8 mouse cellular contexts compared by ENCODE assay signal in the genomic region with DNA sequence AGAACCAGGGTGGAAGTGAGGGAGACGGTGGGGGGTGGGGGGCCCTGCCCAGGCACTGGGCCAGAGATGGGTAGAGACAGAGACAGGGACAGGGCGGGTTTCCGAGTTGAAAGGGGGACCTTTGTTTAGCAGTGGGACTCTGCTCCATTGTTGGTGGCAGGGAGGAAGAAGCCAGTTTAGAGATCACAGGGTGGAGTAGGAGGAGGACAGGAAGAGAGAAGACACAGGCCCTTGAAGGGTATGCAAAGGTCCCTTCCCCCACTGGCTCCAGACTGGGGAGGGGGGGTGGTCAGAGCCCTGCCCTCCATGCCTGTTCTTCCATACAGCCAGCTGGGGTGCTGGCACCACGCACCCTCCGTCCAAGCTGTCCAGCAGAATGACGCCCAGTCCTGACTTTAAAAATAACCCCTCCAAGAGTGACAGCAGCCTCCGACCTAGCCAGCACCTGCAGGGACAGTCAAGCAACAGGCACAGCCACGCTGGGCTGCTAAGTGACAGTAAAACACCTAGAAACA. TPM values are rescaled to one million over a fixed set of nuclear protein-coding genes. Genes with fewer than 3 reads are reported as not detected.
DNase-seq lines count a peak whose midpoint lies in the region; ATAC-seq lines count a peak whose summit lies in the region.

No protein-coding gene starts in this region.

- 0 out of 2 replicates have a peak overlapping the region, but pooled peaks have one; percentile 29 for H3K27ac ChIP-seq in embryonic facial prominence, embryonic 13.5 days
- peak overlapping the region; percentile 26; the same call in 1 of the 2 replicates for H3K27ac ChIP-seq in hindbrain, embryonic 12.5 days
- H3K27ac ChIP-seq in liver, embryonic 11.5 days (ENCODE audit: low read depth, low read length) = no peak overlapping the region
- no peak overlapping the region for H3K27ac ChIP-seq in midbrain, embryonic 16.5 days (ENCODE audit: low read length)

- H3K4me3 ChIP-seq in embryonic facial prominence, embryonic 13.5 days = no peak overlapping the region
- H3K4me3 ChIP-seq in hindbrain, embryonic 12.5 days = no peak overlapping the region
- H3K4me3 ChIP-seq in liver, embryonic 11.5 days (ENCODE audit: low read depth, low read length) = no peak overlapping the region
- H3K4me3 ChIP-seq in midbrain, embryonic 16.5 days (ENCODE audit: low read depth, low read length) = no peak overlapping the region

- 0 out of 2 replicates have a peak overlapping the region, but pooled peaks have one; percentile 7 for H3K9ac ChIP-seq in embryonic facial prominence, embryonic 13.5 days
- no peak overlapping the region for H3K9ac ChIP-seq in hindbrain, embryonic 12.5 days
- no peak overlapping the region for H3K9ac ChIP-seq in liver, embryonic 11.5 days (ENCODE audit: low read depth, low read length)
- H3K9ac ChIP-seq in midbrain, embryonic 16.5 days (ENCODE audit: low read depth, low read length) = no peak overlapping the region

- ATAC-seq in cerebellum, adult (ENCODE audit: insufficient number of reproducible peaks, low FRiP score, low TSS enrichment) = peak; percentile 67; the same call in 1 of the 2 replicates
- ATAC-seq in embryonic facial prominence, embryonic 13.5 days (ENCODE audit: insufficient number of reproducible peaks, insufficient read depth, low FRiP score, low TSS enrichment, low read depth) = no peak
- no peak for ATAC-seq in hindbrain, embryonic 12.5 days (ENCODE audit: low FRiP score)
- ATAC-seq in liver, embryonic 11.5 days (replicated peaks; ENCODE audit: low FRiP score) = no peak
- no peak for ATAC-seq in CD4-positive, CD25-positive, alpha-beta regulatory T cell, adult 4 months
- ATAC-seq in midbrain, embryonic 16.5 days = no peak

- peaks cover 51% of the 10 kb centered on the region for H3K4me1 ChIP-seq in embryonic facial prominence, embryonic 13.5 days
- H3K4me1 ChIP-seq in hindbrain, embryonic 12.5 days = peaks cover 38% of the 10 kb centered on the region
- H3K4me1 ChIP-seq in liver, embryonic 11.5 days (replicated peaks; ENCODE audit: control insufficient read depth, insufficient read depth, low read length) = peaks cover 40% of the 10 kb centered on the region
- peaks cover 3% of the 10 kb centered on the region for H3K4me1 ChIP-seq in midbrain, embryonic 16.5 days (ENCODE audit: control insufficient read depth, insufficient read depth, low read length)

- no peak overlapping the region for H3K4me2 ChIP-seq in embryonic facial prominence, embryonic 13.5 days
- H3K4me2 ChIP-seq in hindbrain, embryonic 12.5 days (replicated peaks) = no peak overlapping the region
- peak overlapping the region; percentile 26; the same call in 1 of the 2 replicates for H3K4me2 ChIP-seq in liver, embryonic 11.5 days
- H3K4me2 ChIP-seq in midbrain, embryonic 16.5 days (ENCODE audit: low read length) = no peak overlapping the region

- no peaks in the 10 kb centered on the region for H3K9me3 ChIP-seq in embryonic facial prominence, embryonic 13.5 days
- no peaks in the 10 kb centered on the region for H3K9me3 ChIP-seq in hindbrain, embryonic 12.5 days (replicated peaks)
- H3K9me3 ChIP-seq in liver, embryonic 11.5 days (ENCODE audit: control insufficient read depth, low read length) = no peaks in the 10 kb centered on the region
- H3K9me3 ChIP-seq in midbrain, embryonic 16.5 days (replicated peaks; ENCODE audit: control insufficient read depth, low read length, poor library complexity, severe bottlenecking) = no peaks in the 10 kb centered on the region

- WGBS in embryonic facial prominence, embryonic 13.5 days = 48% methylated on average over 8 of the region's 8 CpGs
- 35% methylated on average over 8 of the region's 8 CpGs for WGBS in hindbrain, embryonic 12.5 days
- 41% methylated on average over 8 of the region's 8 CpGs for WGBS in liver, embryonic 11.5 days
- 53% methylated on average over 8 of the region's 8 CpGs for WGBS in midbrain, embryonic 16.5 days

- H3K27me3 ChIP-seq in embryonic facial prominence, embryonic 13.5 days = no peaks in the 10 kb centered on the region
- peaks cover 2% of the 10 kb centered on the region; the same call in 1 of the 2 replicates for H3K27me3 ChIP-seq in hindbrain, embryonic 12.5 days
- no peaks in the 10 kb centered on the region for H3K27me3 ChIP-seq in liver, embryonic 11.5 days (replicated peaks; ENCODE audit: control insufficient read depth, insufficient read depth, low read length)
- H3K27me3 ChIP-seq in midbrain, embryonic 16.5 days (ENCODE audit: control insufficient read depth, insufficient read depth, low read depth, low read length) = no peaks in the 10 kb centered on the region

- H3K36me3 ChIP-seq in embryonic facial prominence, embryonic 13.5 days = peaks cover 11% of the 10 kb centered on the region
- peaks cover 6% of the 10 kb centered on the region; the same call in 1 of the 2 replicates for H3K36me3 ChIP-seq in hindbrain, embryonic 12.5 days
- peaks cover 6% of the 10 kb centered on the region; the same call in 1 of the 2 replicates for H3K36me3 ChIP-seq in liver, embryonic 11.5 days (ENCODE audit: control insufficient read depth, insufficient read depth, low read length)
- peaks cover 9% of the 10 kb centered on the region for H3K36me3 ChIP-seq in midbrain, embryonic 16.5 days (ENCODE audit: control insufficient read depth, insufficient read depth, low read length)

- DNase-seq in cerebellum, postnatal 4 days (ENCODE audit: low spot score in 2 of 2) = no peak
- no peak for DNase-seq in liver, embryonic 11.5 days (ENCODE audit: low spot score)
- no peak for DNase-seq in frontal cortex, adult 2 months (ENCODE audit: extremely low spot score in 1 of 2, low spot score in 1 of 2)

RNA-seq across cellular contexts. Expression of a gene that starts 7.6 kb away (rescaled TPM):
- 104 TPM in 2 replicates for polyA plus RNA-seq in embryonic facial prominence, embryonic 13.5 days (2015; fragmentation: Nextera tagmentation; extraction: Ambion mirVana)
- polyA plus RNA-seq in hindbrain, embryonic 12.5 days (2016; fragmentation: Nextera tagmentation; extraction: Ambion mirVana) = 64.0 and 64.6 TPM in 2 replicates
- polyA plus RNA-seq in liver, embryonic 11.5 days (2014; fragmentation: Nextera tagmentation; extraction: Ambion mirVana) = 38.8 and 41.6 TPM in 2 replicates
- polyA plus RNA-seq in frontal cortex, adult 2 months (2012; rRNA removed) = 71.3 and 71.5 TPM in 2 replicates
- 1 to 10 TPM in 1 of 2 experiments, under 1 TPM in 1; 0.32 to 1.9 TPM for polyA plus RNA-seq in CD4-positive, CD25-positive, alpha-beta regulatory T cell, adult 4 months (2017; shearing (Covaris generic))
- 99.7 and 109 TPM in 2 replicates for polyA plus RNA-seq in midbrain, embryonic 16.5 days (2015; fragmentation: Nextera tagmentation; extraction: Ambion mirVana)

RNA-seq across cellular contexts. Expression of a gene that starts 24.6 kb away (rescaled TPM):
- 52.2 and 57.2 TPM in 2 replicates for polyA plus RNA-seq in embryonic facial prominence, embryonic 13.5 days (2015; fragmentation: Nextera tagmentation; extraction: Ambion mirVana)
- 34.3 and 35.9 TPM in 2 replicates for polyA plus RNA-seq in hindbrain, embryonic 12.5 days (2016; fragmentation: Nextera tagmentation; extraction: Ambion mirVana)
- 24.5 and 25.8 TPM in 2 replicates for polyA plus RNA-seq in liver, embryonic 11.5 days (2014; fragmentation: Nextera tagmentation; extraction: Ambion mirVana)
- 13.6 and 15.8 TPM in 2 replicates for polyA plus RNA-seq in frontal cortex, adult 2 months (2012; rRNA removed)
- polyA plus RNA-seq in CD4-positive, CD25-positive, alpha-beta regulatory T cell, adult 4 months (2017; shearing (Covaris generic)) = not detected
- 20.7 and 20.8 TPM in 2 replicates for polyA plus RNA-seq in midbrain, embryonic 16.5 days (2015; fragmentation: Nextera tagmentation; extraction: Ambion mirVana)

RNA-seq across cellular contexts. Expression of a gene that starts 25.5 kb away (rescaled TPM):
- polyA plus RNA-seq in embryonic facial prominence, embryonic 13.5 days (2015; fragmentation: Nextera tagmentation; extraction: Ambion mirVana) = 125 and 134 TPM in 2 replicates
- polyA plus RNA-seq in hindbrain, embryonic 12.5 days (2016; fragmentation: Nextera tagmentation; extraction: Ambion mirVana) = 72.5 and 75.6 TPM in 2 replicates
- 39.9 and 43.2 TPM in 2 replicates for polyA plus RNA-seq in liver, embryonic 11.5 days (2014; fragmentation: Nextera tagmentation; extraction: Ambion mirVana)
- 10.6 and 10.8 TPM in 2 replicates for polyA plus RNA-seq in frontal cortex, adult 2 months (2012; rRNA removed)
- not detected for polyA plus RNA-seq in CD4-positive, CD25-positive, alpha-beta regulatory T cell, adult 4 months (2017; shearing (Covaris generic))
- 19.3 and 19.6 TPM in 2 replicates for polyA plus RNA-seq in midbrain, embryonic 16.5 days (2015; fragmentation: Nextera tagmentation; extraction: Ambion mirVana)

RNA-seq across cellular contexts. Expression of a gene that starts 34.1 kb away (rescaled TPM):
- polyA plus RNA-seq in embryonic facial prominence, embryonic 13.5 days (2015; fragmentation: Nextera tagmentation; extraction: Ambion mirVana) = 5.9 and 7.6 TPM in 2 replicates
- polyA plus RNA-seq in hindbrain, embryonic 12.5 days (2016; fragmentation: Nextera tagmentation; extraction: Ambion mirVana) = 53.7 and 58.0 TPM in 2 replicates
- polyA plus RNA-seq in liver, embryonic 11.5 days (2014; fragmentation: Nextera tagmentation; extraction: Ambion mirVana) = 0.82 and 1.5 TPM in 2 replicates
- 251 and 269 TPM in 2 replicates for polyA plus RNA-seq in frontal cortex, adult 2 months (2012; rRNA removed)
- under 1 TPM in 1 of 2 experiments, not detected in 1; 0.50 TPM for polyA plus RNA-seq in CD4-positive, CD25-positive, alpha-beta regulatory T cell, adult 4 months (2017; shearing (Covaris generic))
- 417 and 440 TPM in 2 replicates for polyA plus RNA-seq in midbrain, embryonic 16.5 days (2015; fragmentation: Nextera tagmentation; extraction: Ambion mirVana)

RNA-seq across cellular contexts. Expression of a gene that starts 51.6 kb away (rescaled TPM):
- polyA plus RNA-seq in embryonic facial prominence, embryonic 13.5 days (2015; fragmentation: Nextera tagmentation; extraction: Ambion mirVana) = 158 and 167 TPM in 2 replicates
- polyA plus RNA-seq in hindbrain, embryonic 12.5 days (2016; fragmentation: Nextera tagmentation; extraction: Ambion mirVana) = 101 and 112 TPM in 2 replicates
- polyA plus RNA-seq in liver, embryonic 11.5 days (2014; fragmentation: Nextera tagmentation; extraction: Ambion mirVana) = 70.4 and 74.0 TPM in 2 replicates
- 63.7 and 77.3 TPM in 2 replicates for polyA plus RNA-seq in frontal cortex, adult 2 months (2012; rRNA removed)
- 100 to 1,000 TPM; 126 to 156 TPM for polyA plus RNA-seq in CD4-positive, CD25-positive, alpha-beta regulatory T cell, adult 4 months (2017; shearing (Covaris generic))
- polyA plus RNA-seq in midbrain, embryonic 16.5 days (2015; fragmentation: Nextera tagmentation; extraction: Ambion mirVana) = 109 and 122 TPM in 2 replicates

Comparison
In these comparisons a context has a peak if more than half of its experiments do, and no peak if none do; other contexts are left out.
1. H3K27ac ChIP-seq: peak in embryonic facial prominence, embryonic 13.5 days (single experiment) and hindbrain, embryonic 12.5 days (single experiment); none in liver, embryonic 11.5 days (single experiment) and midbrain, embryonic 16.5 days (single experiment).
2. RNA of a gene that starts 7.6 kb away (polyA plus RNA-seq): 104 TPM in embryonic facial prominence, embryonic 13.5 days, 99.7 to 109 TPM in midbrain, embryonic 16.5 days, 71.3 to 71.5 TPM in frontal cortex, adult 2 months, 64.0 to 64.6 TPM in hindbrain, embryonic 12.5 days and 38.8 to 41.6 TPM in liver, embryonic 11.5 days; 0.32 to 1.9 TPM in CD4-positive, CD25-positive, alpha-beta regulatory T cell, adult 4 months; every median in the first group is over 10 times any median in the second.
3. RNA of a gene that starts 24.6 kb away (polyA plus RNA-seq): 52.2 to 57.2 TPM in embryonic facial prominence, embryonic 13.5 days, 34.3 to 35.9 TPM in hindbrain, embryonic 12.5 days, 24.5 to 25.8 TPM in liver, embryonic 11.5 days, 20.7 to 20.8 TPM in midbrain, embryonic 16.5 days and 13.6 to 15.8 TPM in frontal cortex, adult 2 months; not detected in CD4-positive, CD25-positive, alpha-beta regulatory T cell, adult 4 months; every median in the first group is over 10 times any median in the second.